Mouse (Mus musculus): Measurements from ENCODE around the gene Surf2.

Gene Surf2

DNA sequence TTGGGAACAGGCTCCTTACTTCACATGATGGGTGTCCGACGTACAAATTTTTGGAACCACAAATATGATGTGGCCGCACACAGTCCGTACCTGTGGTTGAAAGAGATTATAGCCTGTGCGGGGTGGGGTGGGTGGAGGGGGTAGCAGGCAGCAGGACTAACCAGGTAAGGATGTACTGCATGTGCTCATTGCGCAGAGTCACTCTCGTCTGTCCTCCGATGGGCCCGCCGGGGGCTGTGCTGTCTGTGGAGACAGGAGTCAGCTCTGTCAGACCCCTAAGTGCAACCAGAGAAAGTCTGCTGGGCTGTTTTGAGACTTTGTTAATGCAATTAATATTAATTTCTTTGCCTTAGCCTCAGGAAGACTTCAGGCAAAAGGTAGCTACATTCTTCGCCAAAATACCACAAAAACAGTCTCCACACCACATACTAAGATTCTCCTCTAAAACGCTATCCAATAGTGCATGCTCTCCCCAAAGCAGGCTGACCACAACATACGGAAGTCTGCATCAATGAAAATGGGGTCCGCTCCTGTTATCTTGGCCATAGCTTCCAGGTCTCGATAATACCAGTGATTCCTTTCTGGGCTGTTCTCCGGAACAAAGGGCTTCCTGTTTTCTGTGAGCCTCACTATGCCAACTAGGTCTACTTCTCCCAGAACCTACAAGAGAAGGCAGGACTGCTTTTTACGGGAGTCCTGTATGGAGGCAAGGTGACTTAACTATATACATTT lies 2.6 kb upstream of the Surf2 start:
- intact Hi-C loops (cut with DNase I) = no loop called here

GRCm38 (mm10) chr2:26914148-26914941 lies 1.8 kb upstream of the Surf2 start:
- intact Hi-C loops (cut with DNase I) = no loop called here

GRCm38 (mm10) chr2:26916738-26917137 lies 571 bp downstream of the Surf2 start:
- intact Hi-C loops (cut with DNase I) = no loop called here

GRCm38 (mm10) chr2:26919684-26920083 lies 3.5 kb downstream of the Surf2 start:
- intact Hi-C loops (cut with DNase I) = no loop called here

DNA sequence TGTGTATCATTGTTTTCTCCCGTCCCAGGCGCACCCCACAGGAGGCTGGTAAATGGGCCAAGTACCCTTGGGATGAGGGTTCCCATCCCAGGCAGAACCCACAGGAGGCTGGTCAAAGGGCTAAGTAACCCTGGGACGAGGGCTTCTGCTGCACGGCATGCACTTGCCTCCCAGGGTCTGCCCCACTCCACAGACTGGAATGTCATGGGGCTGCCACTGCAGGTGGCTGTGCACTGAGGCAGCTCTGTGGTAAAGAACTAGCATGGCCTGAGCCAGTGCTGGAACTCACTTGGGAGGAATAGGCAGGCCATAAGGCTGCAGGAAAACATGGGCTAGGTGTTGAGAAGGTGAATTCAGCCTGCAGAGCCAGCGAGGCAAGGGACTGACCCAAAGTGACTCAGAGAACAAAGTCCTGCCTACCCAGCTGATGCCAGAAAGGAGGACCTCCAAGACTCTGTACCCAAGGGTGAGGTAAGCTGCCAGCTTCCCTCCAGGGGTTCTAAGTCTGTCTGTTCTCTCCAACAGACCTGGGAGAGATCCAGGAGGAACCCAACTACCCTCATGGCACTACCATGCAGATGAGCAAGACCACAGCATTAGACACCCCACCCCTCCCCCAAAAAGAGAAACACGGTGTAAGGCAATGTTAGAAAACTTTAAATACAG lies 4.2 kb downstream of the Surf2 start:
- intact Hi-C loops (cut with DNase I) = no loop called here

DNA sequence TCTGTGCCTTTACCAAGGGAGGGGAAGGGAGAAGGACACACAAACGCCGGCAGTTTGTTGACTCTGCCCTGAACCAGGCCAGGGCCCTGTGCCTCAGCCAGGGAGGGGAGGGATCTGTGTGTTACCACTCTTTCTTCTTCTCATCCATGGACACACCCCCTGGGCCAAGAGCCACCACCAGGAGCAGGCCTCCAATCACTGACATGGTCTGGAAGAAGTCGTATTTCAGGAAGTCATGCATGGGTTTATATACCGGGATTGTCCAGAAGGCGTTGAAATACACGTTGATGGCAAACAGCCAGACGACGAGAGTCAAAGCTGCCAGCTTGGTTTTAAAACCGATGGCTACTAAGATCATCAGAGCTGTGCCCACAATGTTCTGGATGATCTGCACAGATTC lies 5.6 kb downstream of the Surf2 start:
- intact Hi-C loops (cut with DNase I) = no loop called here

GRCm38 (mm10) chr2:26927745-26928476 lies 11.7 kb downstream of the Surf2 start:
- intact Hi-C loops (cut with DNase I) = no loop called here

DNA sequence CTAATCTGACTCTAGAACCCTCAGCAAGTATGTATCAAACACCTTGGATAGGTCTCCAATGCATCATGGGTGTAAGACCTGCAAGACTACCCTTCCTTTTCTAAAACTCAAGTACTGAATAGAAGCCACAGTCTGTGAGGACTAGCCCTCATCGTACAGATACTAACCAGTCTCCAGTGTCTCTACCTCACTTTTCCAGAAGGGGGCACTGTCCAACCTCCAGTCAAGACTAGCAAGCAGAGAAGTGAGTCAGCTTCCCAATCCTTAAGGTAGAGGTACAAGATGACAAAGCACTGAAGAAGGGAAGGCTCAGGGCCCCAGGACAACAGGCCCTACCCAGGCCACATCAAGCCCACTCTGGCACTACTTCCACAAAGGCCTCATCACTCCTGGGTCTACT lies 14.2 kb downstream of the Surf2 start:
- intact Hi-C loops (cut with DNase I) = loop anchor here (5.0 kb wide), 2 partner anchors 82 to 107 kb away; no protein-coding TSS in a partner anchor

- intact Hi-C loops (cut with DNase I) = loop anchor here (5.0 kb wide), 2 partner anchors 80 to 105 kb away; no protein-coding TSS in a partner anchor
Observed at GRCm38 (mm10) chr2:26932473-26933303, 16.5 kb downstream of the Surf2 start.

DNA sequence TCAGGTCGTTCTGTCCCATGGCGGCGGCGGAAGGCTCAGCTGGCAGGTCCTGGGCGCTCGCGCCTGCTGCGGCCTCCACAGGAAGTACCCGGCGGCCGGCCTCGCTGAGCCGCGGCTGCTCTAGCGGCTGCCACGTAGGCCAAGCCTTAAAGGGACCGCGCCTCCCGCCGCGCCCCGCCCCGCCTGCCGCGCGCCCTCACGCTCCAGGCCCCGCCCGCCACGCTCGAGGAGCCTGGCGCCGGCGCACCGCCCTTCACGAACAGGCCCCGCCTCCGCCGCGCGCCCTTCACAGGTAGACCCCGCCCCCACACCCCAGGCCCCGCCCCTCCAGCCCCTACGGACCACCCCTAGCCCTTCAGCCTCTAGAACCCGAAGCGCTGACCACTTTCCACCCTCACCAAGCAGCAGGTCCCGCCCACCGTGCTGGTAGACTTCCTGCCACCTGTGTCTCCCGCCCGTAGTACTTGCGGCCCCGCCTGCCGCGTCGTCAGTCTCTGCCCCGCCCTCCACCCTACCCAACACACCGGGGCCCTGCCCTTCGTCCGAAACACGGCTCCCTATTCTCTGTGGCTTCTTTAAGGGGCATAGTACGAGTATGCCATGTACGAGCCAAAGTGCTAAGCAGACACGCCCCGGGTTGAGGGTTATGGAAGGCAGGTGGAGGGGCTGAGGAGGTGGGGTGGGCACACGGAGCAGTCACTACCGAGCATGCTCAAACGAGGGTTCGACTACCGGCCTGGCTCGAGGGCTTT lies 17.3 kb downstream of the Surf2 start, which contains the start of the genes Surf4 and Stkld1:
Surf4 (minus strand) TSS at position 625 of the 752 bp plus-strand sequence.
Stkld1 (plus strand) TSS at position 744 of the 752 bp plus-strand sequence.
- intact Hi-C loops (cut with DNase I) = loop anchor here (5.0 kb wide), 2 partner anchors 79 to 104 kb away; no protein-coding TSS in a partner anchor

GRCm38 (mm10) chr2:26935286-26935685 lies 19.1 kb downstream of the Surf2 start:
- intact Hi-C loops (cut with DNase I) = no loop called here

GRCm38 (mm10) chr2:26936425-26936824 lies 20.3 kb downstream of the Surf2 start:
- intact Hi-C loops (cut with DNase I) = no loop called here

GRCm38 (mm10) chr2:26941539-26941938 lies 25.4 kb downstream of the Surf2 start:
- intact Hi-C loops (cut with DNase I) = no loop called here

- intact Hi-C loops (cut with DNase I) = no loop called here
Observed at GRCm38 (mm10) chr2:26943253-26943652, 27.1 kb downstream of the Surf2 start.

DNA sequence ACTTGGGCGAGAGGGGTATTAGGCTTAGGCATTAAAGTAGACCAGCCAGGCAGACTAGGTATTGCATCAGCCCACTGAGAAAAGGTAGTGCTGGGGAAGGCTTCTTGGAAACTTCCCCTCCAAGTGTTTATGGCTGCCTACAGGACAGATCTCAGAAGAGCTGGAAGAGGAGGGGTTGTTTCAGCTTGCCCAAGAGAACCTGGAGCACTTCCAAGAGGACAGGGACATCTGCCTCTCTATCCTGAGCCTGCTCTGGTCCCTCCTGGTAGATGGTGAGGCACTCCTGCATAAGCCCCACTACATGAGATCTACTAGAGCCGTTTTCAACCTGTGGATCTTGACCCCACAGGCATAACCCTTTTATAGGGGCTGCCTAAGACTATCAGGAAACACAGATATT lies 34.2 kb downstream of the Surf2 start:
- intact Hi-C loops (cut with DNase I) = no loop called here

GRCm38 (mm10) chr2:26951346-26951905 lies 35.3 kb downstream of the Surf2 start:
- intact Hi-C loops (cut with DNase I) = no loop called here

DNA sequence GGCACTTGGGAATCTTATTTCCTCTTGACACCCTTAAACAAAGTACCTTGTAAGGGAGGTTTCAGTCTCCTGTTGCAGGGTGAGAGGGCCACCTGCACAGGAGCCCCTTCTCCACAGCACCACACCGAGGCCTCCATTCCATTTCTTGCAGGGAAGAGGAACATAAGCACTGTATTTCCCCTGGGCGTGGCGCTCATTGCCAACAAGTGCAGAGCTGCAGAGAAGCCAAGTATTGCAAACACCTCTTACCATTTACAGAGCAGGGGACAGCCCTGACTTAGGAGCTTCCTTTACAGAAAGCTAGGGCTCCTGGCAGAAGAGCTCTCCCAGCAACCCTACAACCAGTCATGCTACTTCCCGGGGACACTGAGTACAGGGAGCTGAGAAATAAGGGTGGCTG lies 36.0 kb downstream of the Surf2 start:
- intact Hi-C loops (cut with DNase I) = no loop called here

DNA sequence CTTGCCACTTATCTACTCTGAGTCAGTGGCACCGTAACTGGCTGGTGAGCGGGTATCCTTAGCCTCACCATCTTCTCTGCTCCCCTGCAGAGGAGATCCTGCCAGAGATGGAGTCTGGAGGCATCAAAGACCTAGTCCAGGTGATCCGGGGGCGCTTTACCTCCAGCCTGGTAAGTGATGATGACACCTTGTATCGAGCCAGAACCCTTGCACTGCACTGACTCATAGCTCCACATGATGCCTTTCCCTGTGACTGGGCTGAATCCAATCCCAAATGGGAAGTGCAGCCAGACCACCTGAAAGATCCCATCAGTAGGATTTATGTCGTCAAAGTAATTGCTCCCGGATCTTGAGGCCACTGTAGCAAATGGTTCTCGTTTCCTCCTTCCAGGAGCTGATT lies 36.7 kb downstream of the Surf2 start:
- intact Hi-C loops (cut with DNase I) = no loop called here

All from adrenal gland (tissue).